17 mouse cellular contexts compared by ENCODE assay signal in genomic region chr9:17226475-17227090, GRCm38 (mm10).
"Had no signal": no experiment of that assay in that cellular context is flagged by ENCODE, and none has a peak within 500 bp of the region (broad histone marks: within the 10 kb centered on the region; RNA-seq: fewer than 3 reads in every experiment).

No protein-coding gene starts in this region.

- H3K9me3 ChIP-seq: midbrain, embryonic 10.5 days; midbrain, embryonic 12.5 days; neural tube, embryonic 13.5 days; neural tube, embryonic 15.5 days had no signal

- ATAC-seq: midbrain, embryonic 16.5 days had no signal

- H3K4me2 ChIP-seq: lung, embryonic 14.5 days; midbrain, embryonic 12.5 days; neural tube, embryonic 13.5 days; neural tube, embryonic 15.5 days had no signal

- H3K27ac ChIP-seq: midbrain, embryonic 10.5 days; midbrain, embryonic 12.5 days; neural tube, embryonic 13.5 days; neural tube, embryonic 15.5 days had no signal

- DNase-seq: lung, adult 18-20 months; lung, embryonic 14.5 days; lung, postnatal 10 days; lung, postnatal 4 days; midbrain, embryonic 14.5 days; retina, postnatal 1 day; right cerebral cortex, adult 18-20 months; right cerebral cortex, postnatal 14 days; thymus, adult 2 months; thymus, postnatal 25 days; thymus, postnatal 4 days had no signal

- H3K4me1 ChIP-seq: midbrain, embryonic 10.5 days; midbrain, embryonic 12.5 days; neural tube, embryonic 13.5 days; neural tube, embryonic 15.5 days had no signal

- H3K9ac ChIP-seq: lung, embryonic 14.5 days; midbrain, embryonic 12.5 days; neural tube, embryonic 13.5 days; neural tube, embryonic 15.5 days had no signal

- H3K4me3 ChIP-seq: midbrain, embryonic 10.5 days; midbrain, embryonic 12.5 days; myocyte; neural tube, embryonic 13.5 days; neural tube, embryonic 15.5 days had no signal

- H3K36me3 ChIP-seq: midbrain, embryonic 10.5 days; midbrain, embryonic 12.5 days; neural tube, embryonic 13.5 days; neural tube, embryonic 15.5 days had no signal

- H3K27me3 ChIP-seq: midbrain, embryonic 12.5 days; neural tube, embryonic 13.5 days; neural tube, embryonic 15.5 days had no signal
